Mouse (Mus musculus): ENCODE data around the gene Cd1d1.

- TF ChIP-seq CTCF (IDR thresholded peaks at IDR 0.05; ENCODE audit: low read depth) (no peak), EP300 (IDR thresholded peaks at IDR 0.05; ENCODE audit: low read depth) (no peak)
These were observed 36.4 kb downstream of the Cd1d1 start for GRCm38 (mm10) chr3:86962665-86963435.
